Comparison of ENCODE assay signal across 8 mouse cellular contexts in the genomic region with DNA sequence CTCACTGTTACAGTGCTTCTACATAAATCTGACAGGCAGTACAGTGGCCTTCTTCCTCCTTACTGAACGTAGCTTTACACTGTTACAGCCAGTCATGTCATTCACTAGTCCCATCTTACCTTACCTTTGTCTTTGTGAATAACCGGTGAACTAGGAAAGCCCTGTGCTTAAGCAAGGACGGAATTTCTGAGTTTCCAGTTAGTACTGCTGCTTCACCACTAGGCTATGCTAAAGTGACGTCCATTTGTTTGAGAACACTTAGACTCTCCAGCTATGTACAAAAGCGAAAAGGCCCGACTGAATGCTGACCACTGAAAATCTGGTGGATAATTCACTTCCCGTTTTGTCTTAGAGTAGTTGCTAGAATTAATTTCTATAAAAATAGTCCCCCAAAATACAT.
DNase-seq lines count a peak whose midpoint lies in the region; ATAC-seq and TF ChIP-seq lines count a peak whose summit lies in the region.

No protein-coding gene starts in this region.

- no peak overlapping the region for H3K9ac ChIP-seq in limb, embryonic 11.5 days (ENCODE audit: low read length)
- no peak overlapping the region for H3K9ac ChIP-seq in lung, embryonic 14.5 days

- no peaks in the 10 kb centered on the region for H3K9me3 ChIP-seq in limb, embryonic 11.5 days (ENCODE audit: control insufficient read depth, low read length)
- H3K9me3 ChIP-seq in limb, embryonic 10.5 days (replicated peaks), result no peaks in the 10 kb centered on the region
- no peaks in the 10 kb centered on the region for H3K9me3 ChIP-seq in lung, embryonic 14.5 days (ENCODE audit: low read depth, low read length)

- H3K27me3 ChIP-seq in limb, embryonic 11.5 days (ENCODE audit: control insufficient read depth, insufficient read depth, low read length), result no peaks in the 10 kb centered on the region
- no peaks in the 10 kb centered on the region for H3K27me3 ChIP-seq in limb, embryonic 10.5 days (ENCODE audit: low read depth, poor library complexity, severe bottlenecking)
- H3K27me3 ChIP-seq in cerebellum, adult 2 months (ENCODE audit: control insufficient read depth, insufficient read depth, low read length), result no peaks in the 10 kb centered on the region
- no peaks in the 10 kb centered on the region for H3K27me3 ChIP-seq in lung, embryonic 14.5 days (ENCODE audit: insufficient read depth, low read length)

- no peak overlapping the region for H3K27ac ChIP-seq in limb, embryonic 11.5 days (replicated peaks; ENCODE audit: low read depth, low read length)
- H3K27ac ChIP-seq in limb, embryonic 10.5 days, result no peak overlapping the region
- H3K27ac ChIP-seq in cerebellum, adult 2 months (ENCODE audit: insufficient read depth, low read length), result no peak overlapping the region
- no peak overlapping the region for H3K27ac ChIP-seq in lung, embryonic 14.5 days (ENCODE audit: low read depth)

- no peak for DNase-seq in limb, embryonic 11.5 days (ENCODE audit: low spot score)
- DNase-seq in limb, embryonic 10.5 days (ENCODE audit: low spot score), result no peak
- DNase-seq in cerebellum, adult 2 months, result peak; percentile 43 to 78
- DNase-seq in lung, embryonic 14.5 days, result peak; percentile 82
- DNase-seq in gastrocnemius, adult 8-10 months (ENCODE audit: low spot score in 2 of 2), result no peak
- DNase-seq in gastrocnemius, postnatal 25 days, result no peak
- no peak for DNase-seq in right cerebral cortex, postnatal 4 days

- peak; percentile 63; the same call in 1 of the 2 replicates for TF ChIP-seq CTCF in cerebellum, adult 2 months (IDR thresholded peaks at IDR 0.05; ENCODE audit: borderline replicate concordance, insufficient read depth, low read depth, low read length)
- TF ChIP-seq CTCF in lung, embryonic 14.5 days (IDR thresholded peaks at IDR 0.05; ENCODE audit: low read depth), result peak; percentile 86

- H3K4me3 ChIP-seq in limb, embryonic 11.5 days (ENCODE audit: low read depth, low read length), result no peak overlapping the region
- H3K4me3 ChIP-seq in limb, embryonic 10.5 days, result no peak overlapping the region
- H3K4me3 ChIP-seq in cerebellum, adult 2 months (replicated peaks; ENCODE audit: insufficient read depth, low read depth, low read length), result no peak overlapping the region
- no peak overlapping the region for H3K4me3 ChIP-seq in lung, embryonic 14.5 days (ENCODE audit: low read depth, low read length)

- WGBS in limb, embryonic 11.5 days, result 52% methylated on average over 7 of the region's 7 CpGs
- WGBS in limb, embryonic 10.5 days, result 63% methylated on average over 7 of the region's 7 CpGs
- 15% methylated on average over 7 of the region's 7 CpGs for WGBS in cerebellum, adult 2 months
- WGBS in lung, embryonic 14.5 days, result 31% methylated on average over 7 of the region's 7 CpGs

- no peak for TF ChIP-seq POLR2A in cerebellum, adult 2 months (IDR thresholded peaks at IDR 0.05; ENCODE audit: borderline replicate concordance, insufficient read depth, low read length)

- H3K4me2 ChIP-seq in limb, embryonic 11.5 days (ENCODE audit: low read depth, severe bottlenecking), result no peak overlapping the region
- no peak overlapping the region for H3K4me2 ChIP-seq in lung, embryonic 14.5 days

- peak; percentile 67; the same call in 1 of the 2 replicates for ATAC-seq in limb, embryonic 11.5 days (ENCODE audit: insufficient number of reproducible peaks, low FRiP score, low TSS enrichment, low read depth)
- ATAC-seq in hematopoietic stem cell, adult 5-6 weeks (replicated peaks in 1 of 2; ENCODE audit: insufficient read depth in 1 of 2, low FRiP score in 2 of 2, low TSS enrichment in 1 of 2, low read depth in 1 of 2, poor library complexity in 2 of 2, severe bottlenecking in 2 of 2), result peak; percentile 59 to 66; a peak in 2 of 4 replicates
- ATAC-seq in lung, embryonic 14.5 days (ENCODE audit: insufficient read depth), result peak; percentile 85

- no peaks in the 10 kb centered on the region for H3K4me1 ChIP-seq in limb, embryonic 11.5 days (ENCODE audit: control insufficient read depth, insufficient read depth, low read length)
- H3K4me1 ChIP-seq in limb, embryonic 10.5 days, result no peaks in the 10 kb centered on the region
- peaks cover 9% of the 10 kb centered on the region for H3K4me1 ChIP-seq in cerebellum, adult 2 months (ENCODE audit: control insufficient read depth, insufficient read depth, low read length)
- no peaks in the 10 kb centered on the region for H3K4me1 ChIP-seq in lung, embryonic 14.5 days (ENCODE audit: insufficient read depth)

- H3K36me3 ChIP-seq in limb, embryonic 11.5 days (ENCODE audit: control insufficient read depth, insufficient read depth, low read length), result no peaks in the 10 kb centered on the region
- no peaks in the 10 kb centered on the region for H3K36me3 ChIP-seq in limb, embryonic 10.5 days
- H3K36me3 ChIP-seq in lung, embryonic 14.5 days (ENCODE audit: insufficient read depth), result no peaks in the 10 kb centered on the region

Comparison
In these comparisons a context has a peak if more than half of its experiments do, and no peak if none do; other contexts are left out.
1. DNase-seq: peak in cerebellum, adult 2 months (2 of 2) and lung, embryonic 14.5 days (single experiment); none in limb, embryonic 11.5 days (single experiment), limb, embryonic 10.5 days (single experiment), gastrocnemius, adult 8-10 months (0 of 2), gastrocnemius, postnatal 25 days (single experiment) and right cerebral cortex, postnatal 4 days (single experiment).
2. Peak in every context shown above with its lines, with median percentiles within 50 percentile points of each other: ATAC-seq.